Mouse (Mus musculus): ENCODE measurements around the gene Flrt2.

GRCm38 (mm10) chr12:95642226-95642625, 49.8 kb upstream of the Flrt2 start:
- TF ChIP-seq CTCF (conservative IDR thresholded peaks at IDR 0.05 in 1 of 2, IDR thresholded peaks at IDR 0.05 in 1 of 2; ENCODE audit: low read depth in 2 of 2, low read length in 2 of 2): no peak
- no peak for TF ChIP-seq ZKSCAN1 (IDR thresholded peaks at IDR 0.05; ENCODE audit: borderline replicate concordance, low read depth, low read length)
- no peak for TF ChIP-seq USF1 (IDR thresholded peaks at IDR 0.05; ENCODE audit: low read depth, low read length)
